Mouse (Mus musculus) frontal cortex, postnatal 36 days (tissue): ENCODE measurements around the gene Hsd17b12.

ENCODE experiments used
- DNase-seq, 2 experiments: peaks; one replicate each; pipeline ENCODE4 v3.0.0; 2022; ENCODE audit warnings: low spot score in 2 of 2

Hsd17b12 gene

GRCm38 (mm10) chr2:94157592-94158519, at the start of gene Hsd17b12:
Hsd17b12 (minus strand) TSS chr2:94157964.
- peak; percentile 99 to 100 for DNase-seq

DNA sequence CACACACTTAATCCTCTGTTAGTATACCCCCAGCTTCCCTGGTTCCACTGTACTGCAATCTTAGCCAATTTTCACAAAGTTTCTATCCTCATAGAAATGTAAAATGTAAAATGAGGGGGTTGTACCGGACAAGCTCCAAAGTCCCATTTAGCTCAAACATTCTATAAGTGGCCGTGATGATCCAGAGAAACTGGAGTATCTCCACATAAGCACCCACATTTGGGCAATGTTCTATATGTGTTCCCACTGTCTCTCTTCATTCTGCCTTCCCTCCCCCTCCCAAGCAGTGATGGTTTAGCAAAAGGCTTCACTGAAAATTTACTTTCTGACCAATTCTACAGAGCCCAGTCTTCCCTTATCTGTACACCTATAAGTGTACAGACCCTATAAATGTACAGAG, 27.1 kb upstream of the Hsd17b12 start:
- DNase-seq, result peak in 1 of 2 experiments; percentile 31

DNA sequence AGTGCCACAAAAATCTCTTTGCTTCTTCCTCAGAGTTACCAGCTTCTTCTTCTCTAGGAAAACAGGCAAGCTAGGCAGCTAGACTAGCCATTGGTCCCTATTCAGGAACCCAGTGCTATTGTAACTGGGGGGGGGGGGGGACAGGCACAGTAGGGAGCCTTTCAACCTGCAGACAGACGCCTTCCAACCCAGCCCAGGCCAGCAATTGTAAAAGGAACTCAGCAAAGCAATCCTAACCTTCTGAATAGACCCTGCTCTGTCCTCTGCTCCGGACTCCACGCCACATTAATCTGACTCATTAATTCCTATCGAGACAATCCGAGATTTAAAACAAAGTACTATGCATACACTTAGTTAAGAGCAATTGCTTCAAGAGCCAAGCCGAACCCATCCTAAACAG, 26.4 kb upstream of the Hsd17b12 start:
- no peak for DNase-seq

GRCm38 (mm10) chr2:94179030-94179407, 21.3 kb upstream of the Hsd17b12 start:
- DNase-seq, result no peak

GRCm38 (mm10) chr2:94178321-94179029, 20.7 kb upstream of the Hsd17b12 start:
- peak; percentile 92 to 96 for DNase-seq

GRCm38 (mm10) chr2:94177294-94177693, 19.5 kb upstream of the Hsd17b12 start:
- no peak for DNase-seq

DNA sequence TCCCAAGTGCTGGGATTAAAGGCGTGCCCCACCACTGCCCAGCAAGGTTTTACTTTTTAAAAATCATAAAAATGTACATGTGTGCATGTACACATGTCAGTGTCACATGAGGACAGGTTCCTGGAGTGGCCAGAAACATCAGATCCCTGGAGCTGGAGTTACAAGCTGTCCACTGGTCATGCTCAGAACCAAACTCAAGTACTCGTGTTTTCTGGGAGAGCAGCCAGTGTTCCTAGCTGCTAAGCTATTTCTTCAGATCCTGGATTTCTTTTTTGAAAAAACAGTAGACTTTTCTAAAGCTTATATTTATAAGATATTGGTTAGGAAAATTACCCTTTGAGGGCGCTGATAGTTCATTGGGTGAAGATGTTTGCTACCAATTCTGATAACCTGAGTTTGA, 18.6 kb upstream of the Hsd17b12 start:
- DNase-seq, result no peak

GRCm38 (mm10) chr2:94173549-94173948, 15.8 kb upstream of the Hsd17b12 start:
- no peak for DNase-seq

- no peak for DNase-seq
Measured at GRCm38 (mm10) chr2:94163207-94163606, 5.4 kb upstream of the Hsd17b12 start.

- no peak for DNase-seq
Measured at GRCm38 (mm10) chr2:94162141-94162540, 4.4 kb upstream of the Hsd17b12 start.

DNA sequence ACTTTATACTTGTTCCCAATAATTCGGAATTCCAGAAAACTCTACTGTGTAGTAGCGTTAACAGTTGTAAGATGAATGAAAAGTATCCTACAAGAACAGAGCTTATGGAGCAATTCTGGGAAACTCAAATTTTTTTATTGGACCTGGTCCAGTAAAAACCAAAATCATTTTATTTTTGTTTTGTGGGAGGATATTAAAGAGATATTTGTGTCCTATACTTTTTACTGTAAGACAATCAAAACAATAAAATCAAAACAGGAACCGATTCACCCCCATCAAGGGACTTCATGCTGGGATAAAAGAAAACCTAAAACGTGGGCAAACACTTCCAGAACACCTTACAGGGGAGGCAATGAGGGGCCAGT, 738 bp upstream of the Hsd17b12 start:
- no peak for DNase-seq

DNA sequence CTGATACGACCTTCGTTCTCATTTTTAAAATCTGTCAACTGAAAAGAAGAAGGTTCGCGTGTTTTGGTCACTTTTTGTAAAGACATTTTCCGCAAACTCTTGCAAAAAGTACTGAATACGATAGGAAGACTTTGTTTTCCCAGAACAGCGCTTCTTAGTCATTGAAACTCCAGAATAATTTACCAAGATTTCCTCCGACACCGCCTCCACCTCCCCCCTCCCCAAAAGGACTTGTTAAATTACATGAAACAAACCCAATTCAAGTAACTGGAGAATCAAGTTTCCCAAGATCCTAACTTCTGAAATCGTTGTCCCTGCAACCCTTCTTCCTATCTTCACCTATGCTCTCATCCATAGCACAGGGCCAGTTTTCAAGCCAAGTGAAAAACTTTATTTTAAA, 713 bp downstream of the Hsd17b12 start:
- no peak for DNase-seq

DNA sequence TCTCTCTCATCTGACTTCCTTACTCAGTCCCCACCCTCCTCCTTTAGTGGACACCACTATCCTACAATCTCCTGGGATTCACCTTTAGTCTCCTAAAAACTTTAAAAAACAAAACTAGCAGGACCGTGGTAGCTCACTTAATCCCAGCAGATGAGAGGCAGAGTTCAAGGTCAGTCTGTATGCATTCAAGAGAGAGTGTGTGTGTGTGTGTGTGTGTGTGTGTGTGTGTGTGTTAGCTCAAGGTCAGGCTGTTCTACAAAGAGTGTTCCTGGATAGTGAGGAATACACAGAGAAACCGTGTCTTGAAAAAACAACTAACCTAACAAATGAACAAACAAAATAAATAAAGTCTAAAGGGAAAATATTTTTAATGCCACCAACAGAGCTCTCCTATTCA, 12.6 kb downstream of the Hsd17b12 start:
- DNase-seq, result no peak

- DNase-seq, result no peak
Measured at GRCm38 (mm10) chr2:94144520-94145145, 13.1 kb downstream of the Hsd17b12 start.

GRCm38 (mm10) chr2:94141293-94141692, 16.5 kb downstream of the Hsd17b12 start:
- DNase-seq, result no peak

- DNase-seq, result peak in 1 of 2 experiments; percentile 42
Measured at GRCm38 (mm10) chr2:94138469-94139390, 19.0 kb downstream of the Hsd17b12 start.

GRCm38 (mm10) chr2:94136837-94137236, 20.9 kb downstream of the Hsd17b12 start:
- DNase-seq, result no peak

DNA sequence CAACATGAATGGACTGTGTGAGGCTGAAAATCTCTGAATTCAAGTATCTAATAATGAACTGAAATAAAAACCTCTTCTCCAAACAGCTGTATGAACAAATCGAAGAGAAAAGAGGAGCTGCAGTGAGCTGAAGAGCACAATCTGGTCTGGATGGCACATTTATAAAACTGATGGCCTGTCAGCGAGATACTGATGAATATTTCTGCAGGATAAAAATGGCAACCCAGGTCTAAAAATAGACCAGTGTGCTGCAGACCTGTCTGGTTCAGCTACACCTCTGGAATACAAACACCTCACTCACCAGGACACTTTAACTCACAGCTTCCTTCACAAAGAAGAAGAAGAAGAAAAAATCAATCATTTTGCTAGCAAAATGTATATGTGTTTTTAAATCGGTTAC, 29.3 kb downstream of the Hsd17b12 start:
- no peak for DNase-seq

DNA sequence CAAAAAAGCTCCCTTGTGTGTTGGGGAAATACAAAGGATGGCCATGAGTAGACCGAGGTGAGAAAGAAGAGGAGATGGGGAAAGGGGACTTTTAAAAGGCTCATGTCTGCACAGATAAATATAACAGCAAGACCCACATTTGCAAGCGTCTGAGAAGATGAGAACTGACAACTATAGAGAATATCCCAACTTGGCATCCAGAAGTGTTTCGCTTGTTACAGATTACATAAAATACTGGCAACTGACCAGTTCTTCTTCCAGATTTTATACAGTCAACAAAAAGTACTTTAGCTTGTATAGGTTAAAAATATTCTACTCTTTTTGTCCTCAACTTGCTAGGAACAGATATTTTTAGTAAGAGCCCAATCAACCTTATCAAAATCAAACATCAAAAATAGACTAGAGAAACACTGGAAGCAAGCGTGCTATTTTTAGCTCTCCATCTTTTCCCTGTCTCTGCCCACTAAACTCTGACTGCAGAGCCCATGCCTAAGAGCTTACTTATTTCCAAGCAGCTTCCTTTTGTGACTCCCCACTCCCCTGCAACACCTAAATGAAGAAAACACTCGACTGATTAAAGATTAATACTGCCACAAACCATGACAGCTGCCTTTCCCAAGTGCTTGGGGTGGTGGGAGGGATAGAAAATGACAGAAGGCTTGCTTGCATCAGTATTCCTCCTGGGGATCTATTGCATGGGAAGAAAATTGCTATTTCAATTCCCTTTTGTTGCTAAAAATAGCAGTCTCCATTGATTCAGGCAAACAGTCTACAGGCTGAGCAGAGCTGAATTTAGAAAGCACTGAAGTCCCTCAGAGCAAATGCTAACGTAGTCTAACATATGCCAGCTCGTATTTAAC, 35.4 kb downstream of the Hsd17b12 start:
- peak; percentile 24 to 60 for DNase-seq

DNA sequence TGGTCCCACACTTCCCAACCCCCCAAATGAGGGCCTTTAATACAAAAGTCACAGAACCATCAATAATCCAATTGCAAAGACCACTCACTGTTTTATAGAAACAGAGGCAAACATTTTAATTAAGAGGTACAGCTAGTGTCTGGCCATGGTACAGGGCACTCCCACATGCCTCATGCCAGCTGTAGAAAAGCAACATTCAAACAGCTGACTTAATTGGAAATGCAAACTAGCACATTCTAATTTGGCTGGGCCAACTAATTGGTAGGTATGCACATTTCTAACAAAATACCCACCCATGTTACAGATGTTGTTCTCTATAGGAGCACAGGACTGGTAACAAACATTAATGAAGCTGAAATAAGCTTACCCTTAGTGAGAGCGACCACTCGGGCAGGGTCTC, 54.0 kb downstream of the Hsd17b12 start:
- DNase-seq, result no peak
